Mouse (Mus musculus): ENCODE results near the gene Slc30a4. TPM values are rescaled to one million over a fixed set of nuclear protein-coding genes. Genes with fewer than 3 reads are reported as not detected.

Gene Slc30a4
- total and polyA plus RNA-seq, 3 experiments, result 9.0 to 20.5 (median 11.4) TPM

DNA sequence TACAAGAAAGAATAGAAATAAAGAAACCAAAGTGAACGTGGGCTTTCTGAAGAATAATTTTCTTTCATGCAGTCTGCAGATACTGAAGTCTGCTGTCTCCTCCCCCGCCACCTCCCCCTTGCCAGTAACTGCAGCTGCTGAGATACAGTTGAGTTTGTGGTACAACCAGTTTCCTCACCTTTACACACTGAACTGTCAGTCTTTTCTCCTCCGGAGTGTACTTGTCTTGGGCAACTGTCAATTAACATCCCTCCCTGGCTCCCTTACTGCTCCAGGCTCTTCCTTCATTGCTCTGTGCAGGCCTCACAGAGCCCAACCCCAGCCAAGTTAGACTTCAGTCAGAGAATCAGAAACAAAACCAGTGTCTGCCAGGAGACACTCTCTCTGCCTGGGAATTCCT, 18.1 kb upstream of the Slc30a4 start:
- peaks cover 7 to 14% of the 10 kb centered on the region in 2 experiments; a peak in 3 of 4 replicates for H3K4me1 ChIP-seq (ENCODE audit: control insufficient read depth in 1 of 2, insufficient read depth in 2 of 2)
- H3K9ac ChIP-seq (ENCODE audit: insufficient read depth, low read depth), result no peak overlapping the region
- H3K36me3 ChIP-seq (replicated peaks in 1 of 2; ENCODE audit: control insufficient read depth in 1 of 2, insufficient read depth in 1 of 2, low read length in 1 of 2), result no peaks in the 10 kb centered on the region
- TF ChIP-seq EP300 (IDR thresholded peaks at IDR 0.05; ENCODE audit: low read length), result no peak
- no peak for TF ChIP-seq NRF1 (IDR thresholded peaks at IDR 0.05; ENCODE audit: low read depth, low read length)
- no peak for TF ChIP-seq NELFE (IDR thresholded peaks at IDR 0.05; ENCODE audit: low read depth, low read length)
- no peak for TF ChIP-seq E2F4 (IDR thresholded peaks at IDR 0.05; ENCODE audit: insufficient replicate concordance, low read depth, low read length)
- TF ChIP-seq RCOR1 (conservative IDR thresholded peaks at IDR 0.05; ENCODE audit: low read depth, low read length), result no peak
- TF ChIP-seq KAT2A (IDR thresholded peaks at IDR 0.05; ENCODE audit: insufficient replicate concordance, low read length), result no peak
- no peak for TF ChIP-seq RAD21 (IDR thresholded peaks at IDR 0.05; ENCODE audit: low read depth, low read length)
- no peak for TF ChIP-seq HCFC1 (IDR thresholded peaks at IDR 0.05; ENCODE audit: low read depth, low read length)
- no peaks in the 10 kb centered on the region for H3K79me2 ChIP-seq (replicated peaks; ENCODE audit: control insufficient read depth, extremely low read depth, insufficient read depth, poor library complexity, severe bottlenecking)
- dilution Hi-C loops (cut with MboI; ENCODE audit: extremely low pct_ligation_motif_present, extremely low pct_unique_long_range_greater_than_20kb, low sequenced_read_pairs) (no loop called here), in situ Hi-C loops (cut with MboI; ENCODE audit: low pct_ligation_motif_present, low pct_unique_long_range_greater_than_20kb, low sequenced_read_pairs) (no loop called here)
- no peak for DNase-seq (ENCODE audit: extremely low read depth)
- H3K4me2 ChIP-seq (ENCODE audit: insufficient read depth, low read depth, poor library complexity, severe bottlenecking), result no peak overlapping the region
- peaks cover 6% of the 10 kb centered on the region for H3K9me3 ChIP-seq (replicated peaks; ENCODE audit: low read length)
- no peak overlapping the region for H3K4me3 ChIP-seq (replicated peaks in 1 of 3; ENCODE audit: low read depth in 2 of 3, low read length in 2 of 3, poor library complexity in 1 of 3)
- no peak overlapping the region for H3K27ac ChIP-seq (ENCODE audit: insufficient read depth, low read depth)
- H3K27me3 ChIP-seq (replicated peaks), result no peaks in the 10 kb centered on the region

DNA sequence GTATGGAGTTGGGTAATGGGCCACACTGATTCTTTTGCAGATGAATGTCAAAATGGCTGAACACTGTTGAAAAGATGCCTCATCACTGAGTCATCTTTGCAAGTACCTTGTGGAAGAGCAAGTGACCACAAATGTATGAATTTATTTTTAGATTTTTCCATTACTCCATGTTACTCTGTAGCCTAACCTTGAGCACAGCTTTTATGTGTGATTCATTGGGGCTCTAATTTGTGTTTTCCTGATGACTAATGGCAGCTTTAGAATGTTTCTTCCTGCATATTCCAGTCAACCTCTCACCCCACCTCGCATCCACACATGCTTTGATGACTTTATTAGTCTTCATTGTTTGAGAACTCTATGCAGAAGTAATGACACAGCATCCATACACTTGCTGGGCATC, 16.8 kb upstream of the Slc30a4 start:
- peaks cover 7 to 14% of the 10 kb centered on the region in 2 experiments; a peak in 3 of 4 replicates for H3K4me1 ChIP-seq (ENCODE audit: control insufficient read depth in 1 of 2, insufficient read depth in 2 of 2)
- H3K4me2 ChIP-seq (ENCODE audit: insufficient read depth, low read depth, poor library complexity, severe bottlenecking), result no peak overlapping the region
- no peaks in the 10 kb centered on the region for H3K27me3 ChIP-seq (replicated peaks)
- TF ChIP-seq MEF2A (IDR thresholded peaks at IDR 0.05; ENCODE audit: borderline replicate concordance, low read depth, low read length) (peak; percentile 91), JUN (IDR thresholded peaks at IDR 0.05; ENCODE audit: insufficient read depth, low read depth, low read length) (peak; percentile 55; the same call in 1 of the 2 replicates), EP300 (IDR thresholded peaks at IDR 0.05; ENCODE audit: low read length) (peak; percentile 63; the same call in 1 of the 2 replicates), JUND (conservative IDR thresholded peaks at IDR 0.05; ENCODE audit: low read depth, low read length) (peak; percentile 61; the same call in 1 of the 2 replicates), ETS1 (conservative IDR thresholded peaks at IDR 0.05; ENCODE audit: low read depth, low read length) (peak; percentile 81), MYC (IDR thresholded peaks at IDR 0.05; ENCODE audit: low read depth, low read length) (no peak), CHD2 (IDR thresholded peaks at IDR 0.05; ENCODE audit: low read length) (no peak)
- no peak overlapping the region for H3K27ac ChIP-seq (ENCODE audit: insufficient read depth, low read depth)
- no peaks in the 10 kb centered on the region for H3K36me3 ChIP-seq (replicated peaks in 1 of 2; ENCODE audit: control insufficient read depth in 1 of 2, insufficient read depth in 1 of 2, low read length in 1 of 2)
- no peak overlapping the region for H3K9ac ChIP-seq (ENCODE audit: insufficient read depth, low read depth)
- H3K4me3 ChIP-seq (replicated peaks in 1 of 3; ENCODE audit: low read depth in 2 of 3, low read length in 2 of 3, poor library complexity in 1 of 3), result no peak overlapping the region
- dilution Hi-C loops (cut with MboI; ENCODE audit: extremely low pct_ligation_motif_present, extremely low pct_unique_long_range_greater_than_20kb, low sequenced_read_pairs), result no loop called here
- H3K79me2 ChIP-seq (replicated peaks; ENCODE audit: control insufficient read depth, extremely low read depth, insufficient read depth, poor library complexity, severe bottlenecking), result no peaks in the 10 kb centered on the region
- in situ Hi-C loops (cut with MboI; ENCODE audit: low pct_ligation_motif_present, low pct_unique_long_range_greater_than_20kb, low sequenced_read_pairs), result no loop called here
- H3K9me3 ChIP-seq (replicated peaks; ENCODE audit: low read length), result peaks cover 6% of the 10 kb centered on the region
- peak; percentile 36 for DNase-seq (ENCODE audit: extremely low read depth)
